In genomic region chr4:122884051-122884450, GRCm38 (mm10) we compare ENCODE assay signal across 8 mouse cellular contexts. TPM values are rescaled to one million over a fixed set of nuclear protein-coding genes. Genes with fewer than 3 reads are reported as not detected.
DNase-seq lines count a peak whose midpoint lies in the region; ATAC-seq and TF ChIP-seq lines count a peak whose summit lies in the region.

No protein-coding gene starts in this region.

- no peaks in the 10 kb centered on the region for H3K27me3 ChIP-seq in heart, embryonic 10.5 days (ENCODE audit: insufficient read depth, poor library complexity, severe bottlenecking)
- H3K27me3 ChIP-seq in G1E (ENCODE audit: insufficient read depth, low read length), result no peaks in the 10 kb centered on the region
- no peaks in the 10 kb centered on the region for H3K27me3 ChIP-seq in hindbrain, embryonic 10.5 days (ENCODE audit: insufficient read depth, poor library complexity, severe bottlenecking)
- H3K27me3 ChIP-seq in megakaryocyte, embryonic 14.5 days (replicated peaks), result no peaks in the 10 kb centered on the region

- H3K9me3 ChIP-seq in heart, embryonic 10.5 days, result no peaks in the 10 kb centered on the region
- no peaks in the 10 kb centered on the region for H3K9me3 ChIP-seq in G1E (replicated peaks)
- H3K9me3 ChIP-seq in hindbrain, embryonic 10.5 days, result no peaks in the 10 kb centered on the region
- no peaks in the 10 kb centered on the region for H3K9me3 ChIP-seq in megakaryocyte, embryonic 14.5 days

- no peaks in the 10 kb centered on the region for H3K36me3 ChIP-seq in heart, embryonic 10.5 days
- peaks cover 23% of the 10 kb centered on the region for H3K36me3 ChIP-seq in G1E (replicated peaks)
- H3K36me3 ChIP-seq in hindbrain, embryonic 10.5 days, result 0 out of 2 replicates have a peak, but pooled peaks cover 4% of the 10 kb centered on the region
- peaks cover 39% of the 10 kb centered on the region for H3K36me3 ChIP-seq in megakaryocyte, embryonic 14.5 days (replicated peaks; ENCODE audit: low read length)

- WGBS in heart, embryonic 10.5 days, result 57% methylated on average over 2 of the region's 2 CpGs
- WGBS in hindbrain, embryonic 10.5 days, result 83% methylated on average over 2 of the region's 2 CpGs

- peak overlapping the region; percentile 85 for H3K4me3 ChIP-seq in heart, embryonic 10.5 days
- H3K4me3 ChIP-seq in G1E (ENCODE audit: low read depth, low read length), result peak overlapping the region; percentile 80
- H3K4me3 ChIP-seq in hindbrain, embryonic 10.5 days, result peak overlapping the region; percentile 68
- H3K4me3 ChIP-seq in megakaryocyte, embryonic 14.5 days (replicated peaks), result peak overlapping the region; percentile 92

- intact Hi-C loops in heart, postnatal 14 days (cut with DNase I), result no loop called here

- no peak for DNase-seq in heart, embryonic 10.5 days (ENCODE audit: low spot score)
- no peak for DNase-seq in heart, postnatal 14 days
- DNase-seq in G1E (ENCODE audit: low spot score), result no peak
- no peak for DNase-seq in hindbrain, embryonic 10.5 days (ENCODE audit: low spot score)
- DNase-seq in embryo, embryonic 10.5 days (ENCODE audit: low spot score), result no peak
- DNase-seq in cerebellum, adult 18-20 months, result no peak
- no peak for DNase-seq in cerebellum, adult 11 months

- H3K27ac ChIP-seq in heart, embryonic 10.5 days, result no peak overlapping the region; the same call in 1 of the 2 replicates
- H3K27ac ChIP-seq in hindbrain, embryonic 10.5 days, result no peak overlapping the region

- no peak for TF ChIP-seq CTCF in G1E (IDR thresholded peaks at IDR 0.05; ENCODE audit: low read depth, low read length)

- peaks cover 17% of the 10 kb centered on the region for H3K4me1 ChIP-seq in heart, embryonic 10.5 days
- peaks cover 40% of the 10 kb centered on the region for H3K4me1 ChIP-seq in G1E (ENCODE audit: insufficient read depth, low read depth, low read length)
- peaks cover 36% of the 10 kb centered on the region for H3K4me1 ChIP-seq in hindbrain, embryonic 10.5 days (replicated peaks)
- H3K4me1 ChIP-seq in megakaryocyte, embryonic 14.5 days, result peaks cover 63% of the 10 kb centered on the region

- ATAC-seq in G1E (ENCODE audit: extremely low read depth, insufficient number of reproducible peaks, low FRiP score, poor library complexity, severe bottlenecking), result no peak

RNA-seq across cellular contexts. Expression of gene Cap1, which starts 1.8 kb away (rescaled TPM):
- polyA plus RNA-seq in heart, embryonic 10.5 days (2016; fragmentation: Nextera tagmentation; extraction: Ambion mirVana), result 21.7 and 56.6 TPM in 2 replicates
- 10 to 100 TPM; 62.2 to 66.9 TPM for total RNA-seq in heart, postnatal 14 days (2021)
- total RNA-seq in G1E (2014; fragmentation: Nextera tagmentation) (186 and 190 TPM in 2 replicates), G1E (2017) (230 and 256 TPM in 2 replicates)
- polyA plus RNA-seq in G1E (2012), result 21.1 and 28.2 TPM in 2 replicates
- 66.8 and 79.3 TPM in 2 replicates for polyA plus RNA-seq in hindbrain, embryonic 10.5 days (2016; fragmentation: Nextera tagmentation; extraction: Ambion mirVana)
- polyA plus RNA-seq in megakaryocyte, embryonic 14.5 days (2012; ENCODE audit: insufficient read depth, low replicate concordance), result 88.2 and 145 TPM in 2 replicates

RNA-seq across cellular contexts. Expression of gene Ppt1, which starts 48.0 kb away (rescaled TPM):
- polyA plus RNA-seq in heart, embryonic 10.5 days (2016; fragmentation: Nextera tagmentation; extraction: Ambion mirVana), result 55.0 and 64.3 TPM in 2 replicates
- 10 to 100 TPM; 35.4 to 40.0 TPM for total RNA-seq in heart, postnatal 14 days (2021)
- 70.4 and 70.9 TPM in 2 replicates for total RNA-seq in G1E (2014; fragmentation: Nextera tagmentation)
- total RNA-seq in G1E (2017), result 52.0 and 56.7 TPM in 2 replicates
- 6.6 and 9.3 TPM in 2 replicates for polyA plus RNA-seq in G1E (2012)
- polyA plus RNA-seq in hindbrain, embryonic 10.5 days (2016; fragmentation: Nextera tagmentation; extraction: Ambion mirVana), result 62.4 and 63.4 TPM in 2 replicates
- 4.9 TPM in 1 of 2 replicates, not detected in the other for polyA plus RNA-seq in megakaryocyte, embryonic 14.5 days (2012; ENCODE audit: insufficient read depth, low replicate concordance)
